Mouse (Mus musculus): ENCODE results near the gene Ddx28. TPM values are rescaled to one million over a fixed set of nuclear protein-coding genes. Genes with fewer than 3 reads are reported as not detected.

Ddx28 gene
- polyA plus RNA-seq, 1 experiment = 6.3 TPM

GRCm38 (mm10) chr8:105979325-105979724 is 32.4 kb downstream of the Ddx28 start, which contains the start of gene Dpep3:
Dpep3 (minus strand) TSS chr8:105979429.
- 92% methylated on average over 15 of the region's 15 CpGs for WGBS
- DNase-seq (ENCODE audit: low read depth, low spot score) = no peak

- DNase-seq (ENCODE audit: low read depth, low spot score) = no peak
- 84% methylated on average over 7 of the region's 7 CpGs for WGBS
These were observed 36.3 kb downstream of the Ddx28 start for GRCm38 (mm10) chr8:105975363-105975762.

GRCm38 (mm10) chr8:105971019-105971720 is 40.5 kb downstream of the Ddx28 start:
- DNase-seq (ENCODE audit: low read depth, low spot score) = no peak
- 72% methylated on average over 8 of the region's 8 CpGs for WGBS

- WGBS = 59% methylated on average over 1 of the region's 1 CpGs
- no peak for DNase-seq (ENCODE audit: low read depth, low spot score)
These were observed 42.3 kb downstream of the Ddx28 start for GRCm38 (mm10) chr8:105969367-105969766.

GRCm38 (mm10) chr8:105966692-105967311 is 44.9 kb downstream of the Ddx28 start:
- no peak for DNase-seq (ENCODE audit: low read depth, low spot score)
- 11% methylated on average over 19 of the region's 19 CpGs for WGBS

- WGBS = under 1% methylated on average over 47 of the region's 47 CpGs
- no peak for DNase-seq (ENCODE audit: low read depth, low spot score)
These were observed 45.8 kb downstream of the Ddx28 start, which contains the start of gene Slc12a4 for GRCm38 (mm10) chr8:105965905-105966341. Slc12a4 (minus strand) TSS chr8:105966097.

- WGBS = 4% methylated on average over 40 of the region's 40 CpGs
- no peak for DNase-seq (ENCODE audit: low read depth, low spot score)
These were observed 46.3 kb downstream of the Ddx28 start for GRCm38 (mm10) chr8:105965266-105965904.

GRCm38 (mm10) chr8:105964506-105965265 is 47.0 kb downstream of the Ddx28 start:
- no peak for DNase-seq (ENCODE audit: low read depth, low spot score)
- 58% methylated on average over 12 of the region's 12 CpGs for WGBS

- DNase-seq (ENCODE audit: low read depth, low spot score) = no peak
- 92% methylated on average over 10 of the region's 10 CpGs for WGBS
These were observed 50.1 kb downstream of the Ddx28 start for GRCm38 (mm10) chr8:105961536-105961935.

GRCm38 (mm10) chr8:105961101-105961500 is 50.6 kb downstream of the Ddx28 start:
- no peak for DNase-seq (ENCODE audit: low read depth, low spot score)
- WGBS = 83% methylated on average over 14 of the region's 14 CpGs

Other genes starting within 250 kb of the Ddx28 start
- gene Ranbp10, start 184.5 kb downstream of the Ddx28 start, polyA plus RNA-seq (2012; rRNA removed) = 13.9 and 20.0 TPM in 2 replicates
- gene Tsnaxip1, start 184.2 kb downstream of the Ddx28 start, polyA plus RNA-seq (2012; rRNA removed) = not detected in 2 replicates
- gene Cenpt, start 158.6 kb downstream of the Ddx28 start, polyA plus RNA-seq (2012; rRNA removed) = 20.5 and 20.6 TPM in 2 replicates
- gene Thap11, start 156.8 kb downstream of the Ddx28 start, polyA plus RNA-seq (2012; rRNA removed) = 30.3 and 34.5 TPM in 2 replicates
- 32.0 and 34.5 TPM in 2 replicates for gene Nutf2, start 151.3 kb downstream of the Ddx28 start, polyA plus RNA-seq (2012; rRNA removed)
- 37.7 and 51.4 TPM in 2 replicates for gene Edc4, start 131.0 kb downstream of the Ddx28 start, polyA plus RNA-seq (2012; rRNA removed)
- gene Nrn1l, start 118.3 kb downstream of the Ddx28 start, polyA plus RNA-seq (2012; rRNA removed) = 0.84 and 1.2 TPM in 2 replicates
- gene Pskh1, start 111.4 kb downstream of the Ddx28 start, polyA plus RNA-seq (2012; rRNA removed) = 20.2 and 21.8 TPM in 2 replicates
- 6.3 and 8.0 TPM in 2 replicates for gene Ctrl, start 78.0 kb downstream of the Ddx28 start, polyA plus RNA-seq (2012; rRNA removed)
- 659 and 697 TPM in 2 replicates for gene Psmb10, start 73.4 kb downstream of the Ddx28 start, polyA plus RNA-seq (2012; rRNA removed)
- 0.89 and 1.0 TPM in 2 replicates for gene Lcat, start 68.5 kb downstream of the Ddx28 start, polyA plus RNA-seq (2012; rRNA removed)
- 9.0 and 12.6 TPM in 2 replicates for gene Slc12a4, start 45.8 kb downstream of the Ddx28 start, polyA plus RNA-seq (2012; rRNA removed)
- 0.10 and 0.14 TPM in 2 replicates for gene Dpep3, start 32.5 kb downstream of the Ddx28 start, polyA plus RNA-seq (2012; rRNA removed)
- 7.2 and 9.9 TPM in 2 replicates for gene Dus2, start 20.5 kb downstream of the Ddx28 start, polyA plus RNA-seq (2012; rRNA removed)
- gene Dpep2nb, start 5.9 kb downstream of the Ddx28 start, polyA plus RNA-seq (2012; rRNA removed) = not detected in 2 replicates
- 14.8 and 27.1 TPM in 2 replicates for gene Nfatc3, start 47.0 kb upstream of the Ddx28 start, polyA plus RNA-seq (2012; rRNA removed)
- 19.4 and 32.1 TPM in 2 replicates for gene Esrp2, start 125.1 kb upstream of the Ddx28 start, polyA plus RNA-seq (2012; rRNA removed)
- 4.5 TPM in 2 replicates for gene Pla2g15, start 138.5 kb upstream of the Ddx28 start, polyA plus RNA-seq (2012; rRNA removed)
- gene Slc7a6, start 157.0 kb upstream of the Ddx28 start, polyA plus RNA-seq (2012; rRNA removed) = 7.7 and 11.6 TPM in 2 replicates
- 15.0 and 19.2 TPM in 2 replicates for gene Slc7a6os, start 199.1 kb upstream of the Ddx28 start, polyA plus RNA-seq (2012; rRNA removed)
- gene Prmt7, start 199.1 kb upstream of the Ddx28 start, polyA plus RNA-seq (2012; rRNA removed) = 19.0 and 20.8 TPM in 2 replicates

Data from large intestine, adult 2 months (tissue).